Comparison of ENCODE assay signal across 8 mouse cellular contexts in genomic region chr5:38620783-38621182, GRCm38 (mm10). TPM values are rescaled to one million over a fixed set of nuclear protein-coding genes. Genes with fewer than 3 reads are reported as not detected.
DNase-seq lines count a peak whose midpoint lies in the region; ATAC-seq and TF ChIP-seq lines count a peak whose summit lies in the region.
"Had no signal": no experiment of that assay in that cellular context is flagged by ENCODE, and none has a peak within 500 bp of the region (broad histone marks: within the 10 kb centered on the region; RNA-seq: fewer than 3 reads in every experiment).

No protein-coding gene starts in this region.

- no peak overlapping the region for H3K4me2 ChIP-seq in liver, embryonic 12.5 days
- H3K4me2 ChIP-seq in hindbrain, postnatal 0 days (ENCODE audit: low read depth, low read length): no peak overlapping the region
- H3K4me2 ChIP-seq in limb, embryonic 14.5 days (replicated peaks; ENCODE audit: low read depth, low read length, severe bottlenecking): no peak overlapping the region
- no peak overlapping the region for H3K4me2 ChIP-seq in stomach, postnatal 0 days (replicated peaks; ENCODE audit: low read depth)
- H3K4me2 ChIP-seq: limb, embryonic 15.5 days had no signal

- H3K36me3 ChIP-seq in liver, embryonic 12.5 days: no peaks in the 10 kb centered on the region
- no peaks in the 10 kb centered on the region for H3K36me3 ChIP-seq in hindbrain, postnatal 0 days (ENCODE audit: insufficient read depth, low read length)
- H3K36me3 ChIP-seq in limb, embryonic 14.5 days (ENCODE audit: control insufficient read depth, insufficient read depth, low read length): no peaks in the 10 kb centered on the region
- H3K36me3 ChIP-seq in stomach, postnatal 0 days (ENCODE audit: control insufficient read depth, insufficient read depth, low read length): no peaks in the 10 kb centered on the region
- H3K36me3 ChIP-seq: limb, embryonic 15.5 days had no signal

- no peak for TF ChIP-seq POLR2A in limb, embryonic 14.5 days (IDR thresholded peaks at IDR 0.05; ENCODE audit: borderline replicate concordance, extremely low read depth, insufficient read depth, insufficient read length)

- DNase-seq in liver: peak; percentile 9
- peak; percentile 61 for DNase-seq in MN1 (ENCODE audit: low spot score)
- DNase-seq in cerebellum, adult 9-10 months: peak; percentile 68
- DNase-seq in hindbrain, postnatal 0 days (ENCODE audit: low spot score): peak; percentile 76
- DNase-seq in limb, embryonic 14.5 days (ENCODE audit: low spot score): peak; percentile 64
- DNase-seq in stomach, postnatal 0 days (ENCODE audit: low spot score): peak; percentile 50

- ATAC-seq in liver, embryonic 12.5 days: no peak
- peak; percentile 55; the same call in 1 of the 2 replicates for ATAC-seq in hindbrain, postnatal 0 days
- no peak for ATAC-seq in limb, embryonic 14.5 days (ENCODE audit: low FRiP score, low read depth)
- ATAC-seq in stomach, postnatal 0 days (ENCODE audit: low FRiP score, low TSS enrichment): no peak

- 26% methylated on average over 5 of the region's 5 CpGs for WGBS in liver, embryonic 12.5 days (ENCODE audit: insufficient replicate concordance)
- WGBS in hindbrain, postnatal 0 days: 24% methylated on average over 5 of the region's 5 CpGs
- 22% methylated on average over 5 of the region's 5 CpGs for WGBS in limb, embryonic 14.5 days
- WGBS in stomach, postnatal 0 days: 30% methylated on average over 5 of the region's 5 CpGs

- H3K4me1 ChIP-seq in liver, embryonic 12.5 days: no peaks in the 10 kb centered on the region
- H3K4me1 ChIP-seq in hindbrain, postnatal 0 days (ENCODE audit: insufficient read depth, low read length): no peaks in the 10 kb centered on the region
- peaks cover 13% of the 10 kb centered on the region for H3K4me1 ChIP-seq in limb, embryonic 14.5 days (ENCODE audit: control insufficient read depth, insufficient read depth, low read length)
- H3K4me1 ChIP-seq in stomach, postnatal 0 days (replicated peaks; ENCODE audit: control insufficient read depth, insufficient read depth): no peaks in the 10 kb centered on the region

- no peaks in the 10 kb centered on the region for H3K27me3 ChIP-seq in liver, embryonic 12.5 days (replicated peaks)
- H3K27me3 ChIP-seq in hindbrain, postnatal 0 days (ENCODE audit: insufficient read depth, low read length): no peaks in the 10 kb centered on the region
- H3K27me3 ChIP-seq in limb, embryonic 14.5 days (ENCODE audit: control insufficient read depth, insufficient read depth, low read length): no peaks in the 10 kb centered on the region
- no peaks in the 10 kb centered on the region for H3K27me3 ChIP-seq in stomach, postnatal 0 days (ENCODE audit: control insufficient read depth, insufficient read depth, low read length)
- H3K27me3 ChIP-seq: limb, embryonic 15.5 days had no signal

- H3K9me3 ChIP-seq in liver, embryonic 12.5 days (replicated peaks): no peaks in the 10 kb centered on the region
- H3K9me3 ChIP-seq in hindbrain, postnatal 0 days (ENCODE audit: low read length): 0 out of 2 replicates have a peak, but pooled peaks cover 4% of the 10 kb centered on the region
- no peaks in the 10 kb centered on the region for H3K9me3 ChIP-seq in limb, embryonic 14.5 days (ENCODE audit: control insufficient read depth, low read length)
- H3K9me3 ChIP-seq in stomach, postnatal 0 days (ENCODE audit: control insufficient read depth, low read length): no peaks in the 10 kb centered on the region
- H3K9me3 ChIP-seq: limb, embryonic 15.5 days had no signal

- no peak overlapping the region for H3K4me3 ChIP-seq in liver, embryonic 12.5 days
- H3K4me3 ChIP-seq in hindbrain, postnatal 0 days (ENCODE audit: low read length): no peak overlapping the region
- H3K4me3 ChIP-seq in limb, embryonic 14.5 days (replicated peaks; ENCODE audit: low read length): no peak overlapping the region
- no peak overlapping the region for H3K4me3 ChIP-seq in stomach, postnatal 0 days (ENCODE audit: low read depth, low read length)
- H3K4me3 ChIP-seq: limb, embryonic 15.5 days had no signal

- no peak overlapping the region for H3K9ac ChIP-seq in liver, embryonic 12.5 days
- no peak overlapping the region for H3K9ac ChIP-seq in hindbrain, postnatal 0 days (replicated peaks; ENCODE audit: low read length)
- H3K9ac ChIP-seq in limb, embryonic 14.5 days (ENCODE audit: low read depth, low read length, severe bottlenecking): no peak overlapping the region
- H3K9ac ChIP-seq in stomach, postnatal 0 days (ENCODE audit: low read length): no peak overlapping the region
- H3K9ac ChIP-seq: limb, embryonic 15.5 days had no signal

- peak; percentile 71 for TF ChIP-seq CTCF in hindbrain, postnatal 0 days (IDR thresholded peaks at IDR 0.05; ENCODE audit: low read depth)
- peak; percentile 71 for TF ChIP-seq CTCF in stomach, postnatal 0 days (IDR thresholded peaks at IDR 0.05; ENCODE audit: low read depth)

- TF ChIP-seq EP300 in stomach, postnatal 0 days (optimal IDR thresholded peaks at IDR 0.05): no peak

- no peak overlapping the region for H3K27ac ChIP-seq in liver, embryonic 12.5 days
- no peak overlapping the region for H3K27ac ChIP-seq in hindbrain, postnatal 0 days
- H3K27ac ChIP-seq in limb, embryonic 14.5 days (replicated peaks; ENCODE audit: low read depth, low read length): no peak overlapping the region
- H3K27ac ChIP-seq in stomach, postnatal 0 days (replicated peaks): no peak overlapping the region
- H3K27ac ChIP-seq: limb, embryonic 15.5 days had no signal

RNA-seq across cellular contexts. Expression of gene Wdr1, which starts 57.8 kb away (rescaled TPM):
- 122 and 131 TPM in 2 replicates for polyA plus RNA-seq in liver, embryonic 12.5 days (2016; fragmentation: Nextera tagmentation; extraction: Ambion mirVana)
- total RNA-seq in hindbrain, postnatal 0 days (2014; rRNA removed): 245 and 258 TPM in 2 replicates
- polyA plus RNA-seq in hindbrain, postnatal 0 days (2015; fragmentation: Nextera tagmentation; extraction: Ambion mirVana): 174 TPM in 2 replicates
- 136 and 143 TPM in 2 replicates for polyA plus RNA-seq in limb, embryonic 14.5 days (2012; rRNA removed)
- polyA plus RNA-seq in limb, embryonic 14.5 days (2014; fragmentation: Nextera tagmentation; extraction: Ambion mirVana): 231 and 246 TPM in 2 replicates
- polyA plus RNA-seq in stomach, postnatal 0 days (2015; fragmentation: Nextera tagmentation; extraction: Ambion mirVana): 174 and 178 TPM in 2 replicates

Comparison
In these comparisons a context has a peak if more than half of its experiments do, and no peak if none do; other contexts are left out.
1. DNase-seq: peak in every context shown above with its lines; median percentile 76 in hindbrain, postnatal 0 days; 68 in cerebellum, adult 9-10 months; 64 in limb, embryonic 14.5 days; 61 in MN1; 50 in stomach, postnatal 0 days; 9 in liver.